11 mouse cellular contexts compared by ENCODE assay signal in genomic region chr8:35243555-35243954, GRCm38 (mm10).
DNase-seq lines count a peak whose midpoint lies in the region; ATAC-seq and TF ChIP-seq lines count a peak whose summit lies in the region.
"Had no signal": no experiment of that assay in that cellular context is flagged by ENCODE, and none has a peak within 500 bp of the region (broad histone marks: within the 10 kb centered on the region; RNA-seq: fewer than 3 reads in every experiment).

No protein-coding gene starts in this region.

- H3K36me3 ChIP-seq in kidney, postnatal 0 days (ENCODE audit: insufficient read depth, low read length) = no peaks in the 10 kb centered on the region
- no peaks in the 10 kb centered on the region for H3K36me3 ChIP-seq in hindbrain, embryonic 14.5 days (replicated peaks; ENCODE audit: control insufficient read depth, insufficient read depth)
- no peaks in the 10 kb centered on the region for H3K36me3 ChIP-seq in neural tube, embryonic 13.5 days
- no peaks in the 10 kb centered on the region for H3K36me3 ChIP-seq in stomach, postnatal 0 days (ENCODE audit: control insufficient read depth, insufficient read depth, low read length)

- peak; percentile 72 for DNase-seq in kidney, postnatal 0 days (ENCODE audit: low spot score)
- DNase-seq in kidney, adult 11 months = no peak
- DNase-seq in fat pad, adult 2 months (ENCODE audit: extremely low read depth, low read depth, low spot score) = peak; percentile 42
- DNase-seq in hindbrain, embryonic 14.5 days (ENCODE audit: low spot score) = peak; percentile 35
- no peak for DNase-seq in stomach, postnatal 0 days (ENCODE audit: low spot score)
- DNase-seq: adrenal gland, adult 2 months; cerebellum, adult 11 months; lung, embryonic 14.5 days; right cerebral cortex, postnatal 14 days had no signal

- no peak overlapping the region for H3K4me3 ChIP-seq in kidney, postnatal 0 days (replicated peaks; ENCODE audit: low read depth, low read length)
- H3K4me3 ChIP-seq in hindbrain, embryonic 14.5 days (replicated peaks; ENCODE audit: low read length) = no peak overlapping the region
- H3K4me3 ChIP-seq in neural tube, embryonic 13.5 days = no peak overlapping the region
- H3K4me3 ChIP-seq in stomach, postnatal 0 days (ENCODE audit: low read depth, low read length) = no peak overlapping the region

- WGBS in kidney, postnatal 0 days = 15% methylated on average over 11 of the region's 11 CpGs
- WGBS in hindbrain, embryonic 14.5 days = 19% methylated on average over 11 of the region's 11 CpGs
- 22% methylated on average over 11 of the region's 11 CpGs for WGBS in neural tube, embryonic 13.5 days
- 48% methylated on average over 11 of the region's 11 CpGs for WGBS in stomach, postnatal 0 days

- TF ChIP-seq CTCF in kidney, postnatal 0 days (IDR thresholded peaks at IDR 0.05; ENCODE audit: low read depth) = no peak
- TF ChIP-seq CTCF in stomach, postnatal 0 days (IDR thresholded peaks at IDR 0.05; ENCODE audit: low read depth) = no peak

- no peak overlapping the region for H3K4me2 ChIP-seq in kidney, postnatal 0 days (ENCODE audit: low read length)
- H3K4me2 ChIP-seq in hindbrain, embryonic 14.5 days (replicated peaks) = no peak overlapping the region
- 0 out of 2 replicates have a peak overlapping the region, but pooled peaks have one; percentile 20 for H3K4me2 ChIP-seq in neural tube, embryonic 13.5 days
- no peak overlapping the region for H3K4me2 ChIP-seq in stomach, postnatal 0 days (replicated peaks; ENCODE audit: low read depth)
- H3K4me2 ChIP-seq: lung, embryonic 14.5 days had no signal

- H3K9ac ChIP-seq in kidney, postnatal 0 days (ENCODE audit: low read depth, low read length) = no peak overlapping the region
- no peak overlapping the region for H3K9ac ChIP-seq in hindbrain, embryonic 14.5 days
- no peak overlapping the region for H3K9ac ChIP-seq in neural tube, embryonic 13.5 days
- no peak overlapping the region for H3K9ac ChIP-seq in stomach, postnatal 0 days (ENCODE audit: low read length)
- H3K9ac ChIP-seq: lung, embryonic 14.5 days had no signal

- ATAC-seq in kidney, postnatal 0 days (replicated peaks; ENCODE audit: low FRiP score, low read depth) = no peak
- 0 out of 2 replicates have a peak, but pooled peaks have one; percentile 24 for ATAC-seq in hindbrain, embryonic 14.5 days (ENCODE audit: low FRiP score)
- ATAC-seq in neural tube, embryonic 13.5 days (ENCODE audit: low read depth) = peak; percentile 47; the same call in 1 of the 2 replicates
- no peak for ATAC-seq in stomach, postnatal 0 days (ENCODE audit: low FRiP score, low TSS enrichment)
- ATAC-seq in CD4-positive, CD25-positive, alpha-beta regulatory T cell, adult 4 months = no peak

- no peaks in the 10 kb centered on the region for H3K4me1 ChIP-seq in kidney, postnatal 0 days (replicated peaks; ENCODE audit: insufficient read depth, low read length)
- H3K4me1 ChIP-seq in hindbrain, embryonic 14.5 days (replicated peaks; ENCODE audit: control insufficient read depth, insufficient read depth, low read length) = peaks cover 8% of the 10 kb centered on the region; the same call in 1 of the 2 replicates
- peaks cover 11% of the 10 kb centered on the region; the same call in 1 of the 2 replicates for H3K4me1 ChIP-seq in neural tube, embryonic 13.5 days (replicated peaks)
- no peaks in the 10 kb centered on the region for H3K4me1 ChIP-seq in stomach, postnatal 0 days (replicated peaks; ENCODE audit: control insufficient read depth, insufficient read depth)

- no peak for TF ChIP-seq EP300 in stomach, postnatal 0 days (optimal IDR thresholded peaks at IDR 0.05)

- H3K27ac ChIP-seq in kidney, postnatal 0 days = no peak overlapping the region
- peak overlapping the region; percentile 26; the same call in 1 of the 2 replicates for H3K27ac ChIP-seq in hindbrain, embryonic 14.5 days
- H3K27ac ChIP-seq in neural tube, embryonic 13.5 days (replicated peaks) = peak overlapping the region; percentile 75
- no peak overlapping the region for H3K27ac ChIP-seq in stomach, postnatal 0 days (replicated peaks)

- no peaks in the 10 kb centered on the region for H3K9me3 ChIP-seq in kidney, postnatal 0 days (replicated peaks; ENCODE audit: low read length)
- H3K9me3 ChIP-seq in hindbrain, embryonic 14.5 days (ENCODE audit: control insufficient read depth, low read length) = no peaks in the 10 kb centered on the region
- H3K9me3 ChIP-seq in neural tube, embryonic 13.5 days = no peaks in the 10 kb centered on the region
- H3K9me3 ChIP-seq in stomach, postnatal 0 days (ENCODE audit: control insufficient read depth, low read length) = no peaks in the 10 kb centered on the region

- no peaks in the 10 kb centered on the region for H3K27me3 ChIP-seq in kidney, postnatal 0 days (ENCODE audit: insufficient read depth, low read length)
- no peaks in the 10 kb centered on the region for H3K27me3 ChIP-seq in hindbrain, embryonic 14.5 days (ENCODE audit: control insufficient read depth, insufficient read depth, low read length)
- H3K27me3 ChIP-seq in neural tube, embryonic 13.5 days = no peaks in the 10 kb centered on the region
- H3K27me3 ChIP-seq in stomach, postnatal 0 days (ENCODE audit: control insufficient read depth, insufficient read depth, low read length) = no peaks in the 10 kb centered on the region

Comparison
In these comparisons a context has a peak if more than half of its experiments do, and no peak if none do; other contexts are left out.
1. DNase-seq: peak in kidney, postnatal 0 days (single experiment), fat pad, adult 2 months (single experiment) and hindbrain, embryonic 14.5 days (single experiment); none in kidney, adult 11 months (single experiment) and stomach, postnatal 0 days (single experiment).
2. ATAC-seq: peak in hindbrain, embryonic 14.5 days (single experiment) and neural tube, embryonic 13.5 days (single experiment); none in kidney, postnatal 0 days (single experiment), stomach, postnatal 0 days (single experiment) and CD4-positive, CD25-positive, alpha-beta regulatory T cell, adult 4 months (single experiment).
3. H3K27ac ChIP-seq: peak in hindbrain, embryonic 14.5 days (single experiment) and neural tube, embryonic 13.5 days (single experiment); none in kidney, postnatal 0 days (single experiment) and stomach, postnatal 0 days (single experiment).